Mouse (Mus musculus) stomach, embryonic 15.5 days (tissue): ENCODE results near the gene Sft2d2. TPM values are rescaled to one million over a fixed set of nuclear protein-coding genes. Genes with fewer than 3 reads are reported as not detected.

Experiments
- ATAC-seq: fragments of 200-750 bp; cut with Nextera tagmentation; 2 replicates; pipeline ENCODE4 v1.8.0; 2017; ENCODE audit warnings: low read depth, moderate number of reproducible peaks, moderate TSS enrichment; ENCODE audit not compliant: insufficient read depth, low FRiP score
- H3K27ac ChIP-seq: fragments of 300-500 bp; sonication (generic); 2 replicates; pipeline ENCODE4 v1.5.1; 2015; ENCODE audit warnings: mild to moderate bottlenecking, inconsistent platforms
- H3K27me3 ChIP-seq: fragments of 300-500 bp; sonication (generic); replicated peaks from 2 replicates; pipeline ENCODE4 v1.6.1; 2015; ENCODE audit warnings: inconsistent platforms
- H3K36me3 ChIP-seq: fragments of 300-500 bp; sonication (generic); 2 replicates; pipeline ENCODE4 v1.6.1; 2015; ENCODE audit warnings: inconsistent platforms
- H3K4me1 ChIP-seq: fragments of 300-500 bp; sonication (generic); 2 replicates; pipeline ENCODE4 v1.6.1; 2015; ENCODE audit warnings: inconsistent platforms
- H3K4me2 ChIP-seq: fragments of 300-500 bp; sonication (generic); 2 replicates; pipeline ENCODE4 v1.6.1; 2015; ENCODE audit warnings: mild to moderate bottlenecking, inconsistent platforms
- H3K4me3 ChIP-seq: fragments of 300-500 bp; sonication (generic); replicated peaks from 2 replicates; pipeline ENCODE4 v1.5.1; 2015; ENCODE audit warnings: inconsistent platforms
- H3K9ac ChIP-seq: fragments of 300-500 bp; sonication (generic); 2 replicates; pipeline ENCODE4 v1.6.1; 2015; ENCODE audit warnings: inconsistent platforms
- H3K9me3 ChIP-seq: fragments of 300-500 bp; sonication (generic); 2 replicates; pipeline ENCODE4 v1.6.1; 2016; ENCODE audit warnings: inconsistent platforms
- WGBS: fragments of 180-500 bp; shearing (Covaris S2); methylation state at CpG from one replicate; pipeline ENCODE4 v1.1.7; 2015; 5-methylcytosine and 5-hydroxymethylcytosine counted together
- polyA plus RNA-seq: library from polyadenylated mRNA; unstranded; fragments of >200 nt; fragmentation: Nextera tagmentation; extraction: Ambion mirVana; gene quantifications from 2 replicates; pipeline ENCODE4 v1.2.1, GENCODE M21; 2015

Gene Sft2d2
- polyA plus RNA-seq, 1 experiment from 2014 or later: 22.8 TPM

GRCm38 (mm10) chr1:165164920-165165319 lies 29.3 kb downstream of the Sft2d2 start:
- WGBS: 87% methylated on average over 6 of the region's 6 CpGs

GRCm38 (mm10) chr1:165160723-165161405 lies 33.4 kb downstream of the Sft2d2 start, which contains the start of gene Tbx19:
Gene Tbx19 (minus strand): TSS chr1:165160773.
- no peak within 1 kb of the TSS for H3K4me2 ChIP-seq
- no peak within 1 kb of the TSS for H3K9ac ChIP-seq
- H3K36me3 ChIP-seq: no peaks in the 10 kb centered on the region
- no peaks in the 10 kb centered on the region for H3K9me3 ChIP-seq
- H3K4me1 ChIP-seq: no peaks in the 10 kb centered on the region
- 82% methylated on average over 8 of the region's 8 CpGs for WGBS
- H3K27me3 ChIP-seq: no peaks in the 10 kb centered on the region
- H3K4me3 ChIP-seq: no peak within 1 kb of the TSS
- ATAC-seq: no peak
- H3K27ac ChIP-seq: no peak within 1 kb of the TSS

More at GRCm38 (mm10) chr1:165164920-165165319, 29.3 kb downstream of the Sft2d2 start:
- Histone ChIP-seq H3K4me1 (no peaks in the 10 kb centered on the region), H3K9ac (no peak overlapping the region), H3K27me3 (no peaks in the 10 kb centered on the region), H3K4me2 (no peak overlapping the region), H3K27ac (no peak overlapping the region), H3K36me3 (no peaks in the 10 kb centered on the region), H3K4me3 (no peak overlapping the region), H3K9me3 (no peaks in the 10 kb centered on the region)
- ATAC-seq: no peak

GRCm38 (mm10) chr1:165158841-165159240 lies 35.4 kb downstream of the Sft2d2 start:
- Histone ChIP-seq H3K27me3 (no peaks in the 10 kb centered on the region), H3K4me2 (no peak overlapping the region), H3K4me3 (no peak overlapping the region), H3K9ac (no peak overlapping the region), H3K27ac (no peak overlapping the region), H3K36me3 (no peaks in the 10 kb centered on the region), H3K9me3 (no peaks in the 10 kb centered on the region), H3K4me1 (no peaks in the 10 kb centered on the region)
- no peak for ATAC-seq
- WGBS: 74% methylated on average over 10 of the region's 10 CpGs

GRCm38 (mm10) chr1:165154162-165154561 lies 40.1 kb downstream of the Sft2d2 start:
- ATAC-seq: no peak
- Histone ChIP-seq H3K27me3 (no peaks in the 10 kb centered on the region), H3K9me3 (no peaks in the 10 kb centered on the region), H3K36me3 (no peaks in the 10 kb centered on the region), H3K27ac (no peak overlapping the region), H3K4me1 (no peaks in the 10 kb centered on the region), H3K4me2 (no peak overlapping the region), H3K4me3 (no peak overlapping the region), H3K9ac (no peak overlapping the region)
- WGBS: 75% methylated on average over 4 of the region's 4 CpGs

- no peaks in the 10 kb centered on the region for H3K9me3 ChIP-seq
- no peaks in the 10 kb centered on the region for H3K27me3 ChIP-seq
- H3K9ac ChIP-seq: no peak overlapping the region
- H3K36me3 ChIP-seq: no peaks in the 10 kb centered on the region
- H3K4me3 ChIP-seq: no peak overlapping the region
- 72% methylated on average over 8 of the region's 8 CpGs for WGBS
- H3K27ac ChIP-seq: no peak overlapping the region
- ATAC-seq: no peak
- no peak overlapping the region for H3K4me2 ChIP-seq
- H3K4me1 ChIP-seq: no peaks in the 10 kb centered on the region
Measured at GRCm38 (mm10) chr1:165151216-165151615, 43.0 kb downstream of the Sft2d2 start.

GRCm38 (mm10) chr1:165142343-165142916 lies 51.8 kb downstream of the Sft2d2 start:
- H3K4me2 ChIP-seq: no peak overlapping the region
- ATAC-seq: no peak
- H3K27me3 ChIP-seq: no peaks in the 10 kb centered on the region
- no peak overlapping the region for H3K27ac ChIP-seq
- WGBS: 60% methylated on average over 12 of the region's 12 CpGs
- no peak overlapping the region for H3K4me3 ChIP-seq
- H3K36me3 ChIP-seq: no peaks in the 10 kb centered on the region
- no peaks in the 10 kb centered on the region for H3K9me3 ChIP-seq
- H3K9ac ChIP-seq: no peak overlapping the region
- no peaks in the 10 kb centered on the region for H3K4me1 ChIP-seq

- WGBS: 55% methylated on average over 3 of the region's 3 CpGs
- no peak for ATAC-seq
- no peaks in the 10 kb centered on the region for H3K4me1 ChIP-seq
Measured at GRCm38 (mm10) chr1:165140227-165140626, 54.0 kb downstream of the Sft2d2 start.

GRCm38 (mm10) chr1:165133858-165134257 lies 60.4 kb downstream of the Sft2d2 start:
- Histone ChIP-seq H3K27ac (no peak overlapping the region), H3K9ac (no peak overlapping the region), H3K4me3 (no peak overlapping the region), H3K27me3 (no peaks in the 10 kb centered on the region), H3K9me3 (no peaks in the 10 kb centered on the region), H3K4me1 (no peaks in the 10 kb centered on the region), H3K4me2 (no peak overlapping the region), H3K36me3 (no peaks in the 10 kb centered on the region)
- no peak for ATAC-seq
- 70% methylated on average over 2 of the region's 2 CpGs for WGBS

More at GRCm38 (mm10) chr1:165140227-165140626, 54.0 kb downstream of the Sft2d2 start:
- Histone ChIP-seq H3K4me2 (no peak overlapping the region), H3K4me3 (no peak overlapping the region), H3K36me3 (no peaks in the 10 kb centered on the region), H3K9me3 (no peaks in the 10 kb centered on the region), H3K27me3 (no peaks in the 10 kb centered on the region), H3K9ac (no peak overlapping the region), H3K27ac (no peak overlapping the region)

- Histone ChIP-seq H3K4me3 (no peak overlapping the region), H3K27me3 (no peaks in the 10 kb centered on the region), H3K4me1 (no peaks in the 10 kb centered on the region), H3K27ac (no peak overlapping the region), H3K9ac (no peak overlapping the region), H3K4me2 (no peak overlapping the region), H3K9me3 (no peaks in the 10 kb centered on the region), H3K36me3 (no peaks in the 10 kb centered on the region)
- ATAC-seq: no peak
- 74% methylated on average over 5 of the region's 5 CpGs for WGBS
Measured at GRCm38 (mm10) chr1:165133279-165133678, 61.0 kb downstream of the Sft2d2 start.

GRCm38 (mm10) chr1:165132187-165132877 lies 61.9 kb downstream of the Sft2d2 start:
- no peak overlapping the region for H3K27ac ChIP-seq
- no peaks in the 10 kb centered on the region for H3K4me1 ChIP-seq
- no peak for ATAC-seq
- WGBS: 71% methylated on average over 14 of the region's 14 CpGs
- H3K27me3 ChIP-seq: no peaks in the 10 kb centered on the region
- H3K9ac ChIP-seq: no peak overlapping the region
- no peak overlapping the region for H3K4me3 ChIP-seq
- H3K36me3 ChIP-seq: no peaks in the 10 kb centered on the region
- no peaks in the 10 kb centered on the region for H3K9me3 ChIP-seq
- H3K4me2 ChIP-seq: no peak overlapping the region

GRCm38 (mm10) chr1:165129573-165129972 lies 64.7 kb downstream of the Sft2d2 start:
- ATAC-seq: no peak
- no peaks in the 10 kb centered on the region for H3K36me3 ChIP-seq
- H3K4me2 ChIP-seq: no peak overlapping the region
- no peaks in the 10 kb centered on the region for H3K9me3 ChIP-seq
- H3K4me1 ChIP-seq: no peaks in the 10 kb centered on the region
- no peak overlapping the region for H3K9ac ChIP-seq
- H3K4me3 ChIP-seq: no peak overlapping the region
- no peaks in the 10 kb centered on the region for H3K27me3 ChIP-seq
- WGBS: 69% methylated on average over 5 of the region's 5 CpGs
- H3K27ac ChIP-seq: no peak overlapping the region
